Mouse (Mus musculus) macrophage (primary cell): ENCODE measurements around the gene Lpin2. TPM values are rescaled to one million over a fixed set of nuclear protein-coding genes. Genes with fewer than 3 reads are reported as not detected.

Experiments used
- H3K27ac ChIP-seq: fragments of 350-480 bp; formaldehyde crosslinking; 2 replicates; pipeline ENCODE4 v1.9.0; 2021
- H3K36me3 ChIP-seq: fragments of 350-480 bp; formaldehyde crosslinking; 2 replicates; pipeline ENCODE4 v1.9.0; 2021; ENCODE audit errors: inconsistent target
- H3K4me3 ChIP-seq: fragments of 350-480 bp; formaldehyde crosslinking; 2 replicates; pipeline ENCODE4 v1.9.0; 2021; ENCODE audit errors: inconsistent target
- H3K79me2 ChIP-seq: fragments of 350-480 bp; formaldehyde crosslinking; 2 replicates; pipeline ENCODE4 v1.9.0; 2021; ENCODE audit errors: inconsistent target
- WGBS: methylation state at CpG from one replicate; pipeline ENCODE4 v1.1.7; 2026; ENCODE audit warnings: inconsistent platforms; ENCODE audit not compliant: missing documents; 5-methylcytosine and 5-hydroxymethylcytosine counted together
- polyA plus RNA-seq: library from polyadenylated mRNA; stranded (reverse); fragments of 250-400 nt; gene quantifications from 3 replicates; pipeline ENCODE4 v1.2.4, GENCODE M21; 2018; ENCODE audit warnings: inconsistent platforms

Gene Lpin2
- polyA plus RNA-seq, 1 experiment from 2014 or later = 42.3 TPM

DNA sequence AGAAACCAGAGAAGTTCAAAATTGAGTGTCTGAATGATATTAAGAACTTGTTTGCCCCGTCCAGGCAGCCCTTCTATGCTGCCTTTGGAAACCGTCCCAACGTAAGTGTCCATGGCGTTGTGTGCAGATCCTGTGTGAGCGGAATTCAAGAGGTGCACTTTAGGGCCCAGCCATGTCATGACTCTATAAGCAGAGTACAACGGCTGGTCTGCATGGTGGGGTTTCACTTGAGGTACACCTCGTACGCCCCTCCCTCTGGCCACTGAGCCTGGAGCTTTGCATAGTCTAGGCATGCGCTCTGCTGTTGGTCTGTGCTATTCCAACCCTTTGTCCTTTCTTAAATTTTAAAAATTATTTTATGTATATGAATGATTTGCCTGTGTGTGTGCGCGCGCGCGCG lies 62.8 kb downstream of the Lpin2 start:
- H3K79me2 ChIP-seq = no peaks in the 10 kb centered on the region
- no peak overlapping the region for H3K4me3 ChIP-seq
- H3K27ac ChIP-seq = no peak overlapping the region
- H3K36me3 ChIP-seq = peaks cover 80% of the 10 kb centered on the region
- WGBS = 97% methylated on average over 15 of the region's 15 CpGs

DNA sequence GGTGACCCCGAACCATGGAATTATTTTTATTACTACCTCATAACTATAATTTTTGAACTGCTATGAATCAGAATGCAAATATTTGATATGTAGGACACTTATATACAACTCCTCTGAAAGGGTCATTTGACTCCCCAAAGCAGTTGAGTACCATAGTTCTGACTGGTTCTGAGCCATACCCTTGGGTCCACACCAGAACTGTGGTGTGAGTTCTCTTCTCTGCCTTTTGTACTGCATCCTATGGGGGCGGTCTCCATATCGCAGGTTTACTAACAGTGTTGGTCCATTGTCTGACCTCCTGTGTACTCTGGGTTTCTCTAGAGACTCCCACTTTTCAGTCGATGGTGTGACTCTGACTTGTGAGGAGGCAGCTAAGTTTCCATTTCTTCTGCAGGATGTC lies 63.7 kb downstream of the Lpin2 start:
- Histone ChIP-seq H3K4me3 (no peak overlapping the region), H3K36me3 (peaks cover 71% of the 10 kb centered on the region), H3K27ac (no peak overlapping the region), H3K79me2 (no peaks in the 10 kb centered on the region)
- WGBS = 93% methylated on average over 4 of the region's 4 CpGs

DNA sequence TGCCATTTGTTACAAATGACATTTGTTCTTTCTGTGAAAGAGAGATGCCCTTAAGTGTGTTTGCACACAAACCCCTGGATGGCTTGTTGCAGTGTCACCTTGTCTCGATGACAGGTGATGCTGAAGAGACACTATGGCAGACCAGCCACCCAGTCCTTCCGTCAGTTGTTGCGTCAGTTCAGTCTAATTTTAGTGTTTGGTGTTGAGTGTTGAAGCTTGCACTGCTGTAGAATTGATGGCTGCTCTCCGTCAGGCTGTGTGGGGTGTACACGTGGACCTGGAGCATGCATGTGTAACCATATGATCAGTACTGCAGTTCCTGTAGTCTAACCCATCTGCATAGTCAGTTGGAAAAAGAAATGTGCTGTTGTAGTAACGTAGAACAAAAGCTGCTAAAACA lies 66.6 kb downstream of the Lpin2 start:
- H3K27ac ChIP-seq = no peak overlapping the region
- no peaks in the 10 kb centered on the region for H3K79me2 ChIP-seq
- H3K4me3 ChIP-seq = no peak overlapping the region
- 85% methylated on average over 6 of the region's 6 CpGs for WGBS
- peaks cover 43% of the 10 kb centered on the region for H3K36me3 ChIP-seq

DNA sequence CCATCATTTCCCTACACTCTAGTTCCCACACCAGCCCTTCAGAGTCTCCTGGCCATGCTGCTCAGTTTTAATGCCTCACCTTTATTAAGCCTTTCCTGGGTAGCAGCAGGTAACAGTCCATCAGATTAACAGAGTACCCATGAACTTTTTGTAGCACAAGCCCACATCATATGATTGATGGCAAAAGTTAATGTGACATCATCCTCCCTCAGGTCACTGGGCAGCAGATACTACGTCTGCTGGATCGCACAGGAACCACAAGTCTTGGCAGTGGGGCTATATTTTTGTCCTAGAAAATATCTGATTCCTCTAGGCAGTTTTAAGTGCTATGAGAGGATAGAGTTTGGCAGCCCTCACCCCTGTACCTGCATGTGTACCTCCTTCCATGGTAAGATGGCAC lies 67.7 kb downstream of the Lpin2 start:
- Histone ChIP-seq H3K36me3 (peaks cover 33% of the 10 kb centered on the region), H3K27ac (peak overlapping the region; percentile 69), H3K4me3 (no peak overlapping the region), H3K79me2 (no peaks in the 10 kb centered on the region)
- 100% methylated on average over 2 of the region's 2 CpGs for WGBS

- peak overlapping the region; percentile 69 for H3K27ac ChIP-seq
- WGBS = 48% methylated on average over 16 of the region's 16 CpGs
- H3K4me3 ChIP-seq = no peak overlapping the region
- peaks cover 23% of the 10 kb centered on the region for H3K36me3 ChIP-seq
- no peaks in the 10 kb centered on the region for H3K79me2 ChIP-seq
These were observed 68.7 kb downstream of the Lpin2 start for GRCm38 (mm10) chr17:71250819-71251600.

DNA sequence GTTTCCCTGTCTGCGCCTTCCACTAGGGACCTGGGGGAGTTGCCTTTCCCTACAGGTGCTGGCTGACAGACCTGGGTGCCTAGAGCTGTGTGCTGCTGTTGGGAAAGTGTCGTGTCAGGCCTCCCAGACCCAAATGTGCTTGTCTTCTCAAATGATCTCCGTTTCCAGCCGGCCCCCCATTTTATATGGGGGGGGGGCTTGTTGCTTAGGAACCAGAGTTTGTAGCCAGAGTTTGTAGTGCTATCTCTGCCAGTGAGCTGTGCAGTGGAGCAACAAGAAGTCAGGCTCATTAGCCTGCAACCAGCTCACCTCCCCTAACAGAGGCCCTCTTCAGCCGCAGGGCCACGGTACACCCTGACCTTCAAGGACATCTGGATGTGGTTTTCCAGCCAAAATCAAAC lies 69.2 kb downstream of the Lpin2 start:
- peak overlapping the region; percentile 69 for H3K27ac ChIP-seq
- peaks cover 17% of the 10 kb centered on the region for H3K36me3 ChIP-seq
- 86% methylated on average over 6 of the region's 6 CpGs for WGBS
- no peak overlapping the region for H3K4me3 ChIP-seq
- no peaks in the 10 kb centered on the region for H3K79me2 ChIP-seq

GRCm38 (mm10) chr17:71252101-71252500 lies 69.7 kb downstream of the Lpin2 start:
- 96% methylated on average over 9 of the region's 9 CpGs for WGBS
- peaks cover 12% of the 10 kb centered on the region for H3K36me3 ChIP-seq
- H3K79me2 ChIP-seq = no peaks in the 10 kb centered on the region
- H3K27ac ChIP-seq = no peak overlapping the region
- no peak overlapping the region for H3K4me3 ChIP-seq

DNA sequence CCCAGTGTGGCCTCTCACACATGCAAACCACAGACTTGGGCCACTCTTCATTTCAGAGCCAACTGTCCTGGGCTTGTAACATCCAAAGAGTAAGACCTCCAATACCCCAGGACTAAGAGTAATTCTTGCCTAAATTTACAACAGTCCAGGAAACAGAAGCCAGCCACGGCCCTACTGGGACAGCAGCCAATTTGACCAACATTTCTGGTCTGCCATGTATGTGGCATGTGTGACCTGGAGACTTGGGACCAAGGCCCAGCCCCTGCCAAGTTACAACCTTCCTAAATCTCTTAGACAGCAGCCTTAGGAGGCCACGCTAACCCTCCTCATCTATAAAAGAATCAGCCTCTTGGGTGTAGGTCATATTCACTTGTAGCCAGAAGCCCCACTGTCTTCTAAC lies 71.0 kb downstream of the Lpin2 start:
- Histone ChIP-seq H3K36me3 (no peaks in the 10 kb centered on the region), H3K4me3 (no peak overlapping the region), H3K79me2 (no peaks in the 10 kb centered on the region), H3K27ac (no peak overlapping the region)
- WGBS = 58% methylated on average over 2 of the region's 2 CpGs

DNA sequence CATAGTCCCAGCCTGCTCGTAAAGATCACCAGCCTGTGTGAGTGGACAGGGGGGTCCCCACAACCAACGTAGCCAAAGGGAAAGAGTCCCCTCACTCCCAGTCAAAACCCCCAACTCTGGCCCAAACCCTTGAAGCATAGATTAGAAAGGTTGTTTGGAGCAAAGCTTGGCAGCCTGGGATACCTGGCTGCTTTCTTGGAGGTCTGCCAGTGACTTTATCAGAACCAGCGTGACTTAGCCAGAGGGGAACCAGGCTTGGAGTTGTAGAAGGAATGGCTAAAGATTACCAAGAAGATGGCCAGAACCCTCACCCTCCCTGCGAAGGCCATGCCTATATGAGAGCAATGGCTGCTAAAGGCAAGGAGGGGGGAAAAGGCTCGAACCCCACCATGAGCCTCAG lies 71.7 kb downstream of the Lpin2 start:
- no peak overlapping the region for H3K4me3 ChIP-seq
- no peak overlapping the region for H3K27ac ChIP-seq
- WGBS = 97% methylated on average over 5 of the region's 5 CpGs
- H3K79me2 ChIP-seq = peaks cover 1% of the 10 kb centered on the region
- no peaks in the 10 kb centered on the region for H3K36me3 ChIP-seq

- Histone ChIP-seq H3K4me3 (no peak overlapping the region), H3K36me3 (no peaks in the 10 kb centered on the region), H3K79me2 (peaks cover 8% of the 10 kb centered on the region), H3K27ac (no peak overlapping the region)
- WGBS = 53% methylated on average over 6 of the region's 6 CpGs
These were observed 72.4 kb downstream of the Lpin2 start for GRCm38 (mm10) chr17:71254736-71255135.

DNA sequence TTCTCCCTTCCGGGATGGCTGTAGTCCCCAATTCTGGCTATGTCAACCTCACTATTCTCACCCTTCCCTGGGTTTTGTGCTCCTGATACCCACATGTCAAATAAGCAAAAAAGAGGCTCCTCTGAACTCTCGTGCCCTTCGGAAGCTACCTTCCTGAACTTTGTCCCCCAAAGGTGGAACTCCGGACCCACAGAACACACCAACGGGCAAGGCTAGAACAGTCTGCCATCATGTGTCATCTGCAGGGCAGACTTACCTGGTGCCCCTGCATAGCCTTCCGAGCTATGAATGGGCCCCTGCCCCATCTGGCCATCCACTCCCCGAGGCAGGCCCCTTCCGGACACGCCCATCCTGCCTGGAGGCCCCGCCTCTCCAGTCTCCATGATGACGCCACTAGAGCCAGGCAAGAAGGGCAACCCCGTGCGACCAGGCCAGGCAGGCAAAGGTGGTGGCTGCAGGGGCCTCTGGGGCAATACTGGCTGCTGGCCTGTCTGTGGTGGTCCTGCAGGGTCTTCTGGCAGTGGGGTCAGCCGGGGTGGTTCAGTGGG lies 73.8 kb downstream of the Lpin2 start:
- no peaks in the 10 kb centered on the region for H3K36me3 ChIP-seq
- peaks cover 19% of the 10 kb centered on the region for H3K79me2 ChIP-seq
- H3K4me3 ChIP-seq = no peak overlapping the region
- WGBS = 88% methylated on average over 14 of the region's 14 CpGs
- H3K27ac ChIP-seq = peak overlapping the region; percentile 82

- H3K27ac ChIP-seq = peak overlapping the region; percentile 82
- peaks cover 27% of the 10 kb centered on the region for H3K79me2 ChIP-seq
- H3K4me3 ChIP-seq = no peak overlapping the region
- no peaks in the 10 kb centered on the region for H3K36me3 ChIP-seq
- WGBS = 10% methylated on average over 13 of the region's 13 CpGs
These were observed 74.6 kb downstream of the Lpin2 start for GRCm38 (mm10) chr17:71256806-71257536.

- no peaks in the 10 kb centered on the region for H3K36me3 ChIP-seq
- WGBS = 43% methylated on average over 11 of the region's 11 CpGs
- H3K79me2 ChIP-seq = peaks cover 46% of the 10 kb centered on the region
- peak overlapping the region; percentile 55 for H3K27ac ChIP-seq
- no peak overlapping the region for H3K4me3 ChIP-seq
These were observed 77.4 kb downstream of the Lpin2 start for GRCm38 (mm10) chr17:71259727-71260126.

GRCm38 (mm10) chr17:71260658-71261057 lies 78.3 kb downstream of the Lpin2 start:
- WGBS = 89% methylated on average over 3 of the region's 3 CpGs
- Histone ChIP-seq H3K4me3 (no peak overlapping the region), H3K36me3 (no peaks in the 10 kb centered on the region), H3K79me2 (peaks cover 48% of the 10 kb centered on the region), H3K27ac (peak overlapping the region; percentile 55)

DNA sequence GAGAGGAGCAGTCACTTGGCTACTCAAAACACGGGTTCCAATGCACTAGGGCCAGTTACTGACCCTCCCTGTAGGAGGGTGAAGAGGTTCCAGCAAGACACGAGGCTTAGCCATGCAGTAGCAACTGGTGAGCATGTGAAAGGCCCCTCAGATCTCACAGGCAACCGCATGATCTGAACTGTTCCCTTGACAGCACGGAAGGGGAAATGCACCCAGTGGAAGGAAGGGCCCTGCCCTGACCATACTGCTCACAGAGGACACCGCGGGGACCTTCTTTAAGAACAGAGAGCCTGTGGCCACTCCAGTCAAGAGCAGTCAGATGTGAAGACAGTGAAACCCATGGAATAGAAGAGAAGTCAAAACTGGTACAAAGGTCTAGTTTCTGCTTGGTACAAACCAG lies 80.8 kb downstream of the Lpin2 start:
- Histone ChIP-seq H3K4me3 (no peak overlapping the region), H3K79me2 (peaks cover 73% of the 10 kb centered on the region), H3K27ac (peak overlapping the region; percentile 87), H3K36me3 (no peaks in the 10 kb centered on the region)
- WGBS = 10% methylated on average over 6 of the region's 6 CpGs
